Mouse (Mus musculus): ENCODE data around the gene Gm20721. TPM values are rescaled to one million over a fixed set of nuclear protein-coding genes. Genes with fewer than 3 reads are reported as not detected.
A peak's percentile ranks its signal among the peaks of the same experiment; 100 is the strongest.

Gene Gm20721
- total and polyA plus RNA-seq, 3 experiments = 1.6 to 1.8 TPM; not detected in 1

- intact Hi-C loops (cut with DNase I) = no loop called here
- peaks cover 16% of the 10 kb centered on the region for H3K79me2 ChIP-seq (replicated peaks; ENCODE audit: control insufficient read depth, insufficient read depth, low read length)
These were observed 12.1 kb downstream of the Gm20721 start for GRCm38 (mm10) chr2:174334415-174334814.

GRCm38 (mm10) chr2:174333239-174333890, 13.1 kb downstream of the Gm20721 start:
- Histone ChIP-seq H3K4me3 (peak overlapping the region; percentile 22; the same call in 1 of the 2 replicates), H3K9ac (ENCODE audit: low read depth, low read length) (no peak overlapping the region), H3K79me2 (replicated peaks; ENCODE audit: control insufficient read depth, insufficient read depth, low read length) (peaks cover 15% of the 10 kb centered on the region), H3K36me3 (ENCODE audit: control insufficient read depth, insufficient read depth, low read length) (peaks cover 56% of the 10 kb centered on the region), H3K27ac (peak overlapping the region; percentile 24; the same call in 1 of the 2 replicates), H3K4me1 (ENCODE audit: control insufficient read depth, insufficient read depth, low read length) (peaks cover 26% of the 10 kb centered on the region), H3K27me3 (ENCODE audit: control insufficient read depth, insufficient read depth, low read length) (no peaks in the 10 kb centered on the region)
- no peak for DNase-seq
- intact Hi-C loops (cut with DNase I) = no loop called here
- 27% methylated on average over 7 of the region's 7 CpGs for WGBS
- TF ChIP-seq POLR2A (IDR thresholded peaks at IDR 0.05; ENCODE audit: insufficient read depth, low read depth, low read length) (no peak), EP300 (IDR thresholded peaks at IDR 0.05; ENCODE audit: insufficient read depth, low read depth, low read length) (no peak), CTCF (IDR thresholded peaks at IDR 0.05) (no peak)

More at GRCm38 (mm10) chr2:174334415-174334814, 12.1 kb downstream of the Gm20721 start:
- Histone ChIP-seq H3K27me3 (ENCODE audit: control insufficient read depth, insufficient read depth, low read length) (no peaks in the 10 kb centered on the region), H3K4me1 (ENCODE audit: control insufficient read depth, insufficient read depth, low read length) (peaks cover 30% of the 10 kb centered on the region), H3K9ac (ENCODE audit: low read depth, low read length) (no peak overlapping the region), H3K27ac (peak overlapping the region; percentile 51), H3K4me3 (peak overlapping the region; percentile 22; the same call in 1 of the 2 replicates), H3K36me3 (ENCODE audit: control insufficient read depth, insufficient read depth, low read length) (peaks cover 60% of the 10 kb centered on the region)
- peak; percentile 47 to 63 for DNase-seq
- TF ChIP-seq POLR2A (IDR thresholded peaks at IDR 0.05; ENCODE audit: insufficient read depth, low read depth, low read length) (no peak), CTCF (IDR thresholded peaks at IDR 0.05) (no peak), EP300 (IDR thresholded peaks at IDR 0.05; ENCODE audit: insufficient read depth, low read depth, low read length) (no peak)
- 14% methylated on average over 10 of the region's 10 CpGs for WGBS

- peak overlapping the region; percentile 100 for H3K9ac ChIP-seq (ENCODE audit: low read depth, low read length)
- H3K27me3 ChIP-seq (ENCODE audit: control insufficient read depth, insufficient read depth, low read length) = no peaks in the 10 kb centered on the region
- 7% methylated on average over 12 of the region's 12 CpGs for WGBS
- 0 out of 2 replicates have a peak, but pooled peaks have one; percentile 2 for TF ChIP-seq POLR2A (IDR thresholded peaks at IDR 0.05; ENCODE audit: insufficient read depth, low read depth, low read length)
- no peak for TF ChIP-seq EP300 (IDR thresholded peaks at IDR 0.05; ENCODE audit: insufficient read depth, low read depth, low read length)
- H3K27ac ChIP-seq = peak overlapping the region; percentile 99
- intact Hi-C loops (cut with DNase I) = loop anchor here (1.0 kb wide), 1 partner anchor 12 kb away; no protein-coding TSS in a partner anchor
- H3K36me3 ChIP-seq (ENCODE audit: control insufficient read depth, insufficient read depth, low read length) = peaks cover 39% of the 10 kb centered on the region
- peak overlapping the region; percentile 89 for H3K4me3 ChIP-seq
- H3K4me1 ChIP-seq (ENCODE audit: control insufficient read depth, insufficient read depth, low read length) = peaks cover 21% of the 10 kb centered on the region
- DNase-seq = no peak
- peaks cover 12% of the 10 kb centered on the region for H3K79me2 ChIP-seq (replicated peaks; ENCODE audit: control insufficient read depth, insufficient read depth, low read length)
These were observed 15.1 kb downstream of the Gm20721 start for GRCm38 (mm10) chr2:174331282-174332030.

- intact Hi-C loops (cut with DNase I) = loop anchor here (1.0 kb wide), 1 partner anchor 13 kb away; no protein-coding TSS in a partner anchor
- peak overlapping the region; percentile 99 for H3K27ac ChIP-seq
- TF ChIP-seq EP300 (IDR thresholded peaks at IDR 0.05; ENCODE audit: insufficient read depth, low read depth, low read length) (0 out of 2 replicates have a peak, but pooled peaks have one; percentile 18), POLR2A (IDR thresholded peaks at IDR 0.05; ENCODE audit: insufficient read depth, low read depth, low read length) (peak; percentile 49; the same call in 1 of the 2 replicates), CTCF (IDR thresholded peaks at IDR 0.05) (peak; percentile 23; the same call in 1 of the 2 replicates)
- peaks cover 17% of the 10 kb centered on the region for H3K4me1 ChIP-seq (ENCODE audit: control insufficient read depth, insufficient read depth, low read length)
- peak; percentile 87 for DNase-seq
- H3K4me3 ChIP-seq = peak overlapping the region; percentile 89
- under 1% methylated on average over 42 of the region's 48 CpGs for WGBS
- peak overlapping the region; percentile 100 for H3K9ac ChIP-seq (ENCODE audit: low read depth, low read length)
- no peaks in the 10 kb centered on the region for H3K27me3 ChIP-seq (ENCODE audit: control insufficient read depth, insufficient read depth, low read length)
- peaks cover 31% of the 10 kb centered on the region for H3K36me3 ChIP-seq (ENCODE audit: control insufficient read depth, insufficient read depth, low read length)
- H3K79me2 ChIP-seq (replicated peaks; ENCODE audit: control insufficient read depth, insufficient read depth, low read length) = peaks cover 11% of the 10 kb centered on the region
These were observed 15.8 kb downstream of the Gm20721 start for GRCm38 (mm10) chr2:174330616-174331191.

GRCm38 (mm10) chr2:174329663-174330615, 16.6 kb downstream of the Gm20721 start:
- DNase-seq = peak; percentile 90 to 91
- Histone ChIP-seq H3K27me3 (ENCODE audit: control insufficient read depth, insufficient read depth, low read length) (no peaks in the 10 kb centered on the region), H3K36me3 (ENCODE audit: control insufficient read depth, insufficient read depth, low read length) (peaks cover 25% of the 10 kb centered on the region), H3K27ac (peak overlapping the region; percentile 99), H3K4me3 (peak overlapping the region; percentile 89), H3K79me2 (replicated peaks; ENCODE audit: control insufficient read depth, insufficient read depth, low read length) (peaks cover 9% of the 10 kb centered on the region), H3K4me1 (ENCODE audit: control insufficient read depth, insufficient read depth, low read length) (peaks cover 13% of the 10 kb centered on the region), H3K9ac (ENCODE audit: low read depth, low read length) (peak overlapping the region; percentile 100)
- TF ChIP-seq POLR2A (IDR thresholded peaks at IDR 0.05; ENCODE audit: insufficient read depth, low read depth, low read length) (peak; percentile 21; the same call in 1 of the 2 replicates), CTCF (IDR thresholded peaks at IDR 0.05) (peak; percentile 43), EP300 (IDR thresholded peaks at IDR 0.05; ENCODE audit: insufficient read depth, low read depth, low read length) (no peak)
- 1% methylated on average over 80 of the region's 131 CpGs for WGBS
- intact Hi-C loops (cut with DNase I) = loop anchor here (5.0 kb wide), 3 partner anchors 87 to 342 kb away; partner anchors contain the start of genes Nelfcd and Prelid3b

All from heart, adult 2 months (tissue).